Comparison of ENCODE assay signal across 8 mouse cellular contexts in the genomic region with DNA sequence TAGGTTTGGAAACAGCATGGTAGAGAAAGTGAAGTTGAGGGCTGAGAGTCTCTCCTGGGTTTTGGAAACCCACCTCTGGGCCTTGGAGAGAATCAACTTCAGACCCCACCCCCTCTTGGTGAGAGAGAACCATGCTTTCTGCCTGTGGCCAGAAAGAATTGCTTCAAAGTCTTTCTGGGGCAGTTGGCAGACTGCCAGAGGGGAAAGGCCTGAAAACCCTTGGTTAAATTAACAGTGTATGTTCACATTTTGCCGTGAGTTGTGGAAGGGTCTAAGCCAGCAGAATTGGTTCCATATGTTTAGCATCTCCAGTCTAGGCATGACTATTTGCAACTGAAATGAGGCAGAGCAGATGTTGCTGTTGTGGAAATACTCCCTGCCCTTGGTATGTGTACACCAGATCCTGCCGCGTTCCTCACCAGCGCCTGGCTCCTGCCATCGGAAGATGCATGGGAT. TPM values are rescaled to one million over a fixed set of nuclear protein-coding genes. Genes with fewer than 3 reads are reported as not detected.
DNase-seq lines count a peak whose midpoint lies in the region; ATAC-seq and TF ChIP-seq lines count a peak whose summit lies in the region.

No protein-coding gene starts in this region.

- H3K36me3 ChIP-seq in embryonic facial prominence, embryonic 14.5 days (ENCODE audit: control insufficient read depth, insufficient read depth, low read length), result no peaks in the 10 kb centered on the region
- no peaks in the 10 kb centered on the region for H3K36me3 ChIP-seq in liver, embryonic 16.5 days (ENCODE audit: control insufficient read depth, insufficient read depth)
- no peaks in the 10 kb centered on the region for H3K36me3 ChIP-seq in stomach, postnatal 0 days (ENCODE audit: control insufficient read depth, insufficient read depth, low read length)

- peak; percentile 42 for DNase-seq in left cerebral cortex, postnatal 4 days
- no peak for DNase-seq in left cerebral cortex, adult 18-20 months (ENCODE audit: low spot score in 2 of 2)
- peak; percentile 98 for DNase-seq in embryonic facial prominence, embryonic 14.5 days (ENCODE audit: low spot score)
- peak; percentile 67 for DNase-seq in kidney, adult 11 months
- DNase-seq in stomach, postnatal 0 days (ENCODE audit: low spot score), result peak; percentile 25
- no peak for DNase-seq in cerebellum, adult 9-10 months

- 19% methylated on average over 5 of the region's 5 CpGs for WGBS in embryonic facial prominence, embryonic 14.5 days
- WGBS in liver, embryonic 16.5 days (ENCODE audit: insufficient replicate concordance), result 62% methylated on average over 5 of the region's 5 CpGs
- WGBS in stomach, postnatal 0 days, result 43% methylated on average over 5 of the region's 5 CpGs

- no peak for TF ChIP-seq CTCF in stomach, postnatal 0 days (IDR thresholded peaks at IDR 0.05; ENCODE audit: low read depth)

- H3K9me3 ChIP-seq in embryonic facial prominence, embryonic 14.5 days (ENCODE audit: control insufficient read depth, low read length), result no peaks in the 10 kb centered on the region
- no peaks in the 10 kb centered on the region for H3K9me3 ChIP-seq in liver, embryonic 16.5 days (replicated peaks; ENCODE audit: control insufficient read depth, low read length)
- no peaks in the 10 kb centered on the region for H3K9me3 ChIP-seq in stomach, postnatal 0 days (ENCODE audit: control insufficient read depth, low read length)

- intact Hi-C loops in left cerebral cortex, postnatal 4 days (cut with DNase I), result no loop called here

- H3K4me1 ChIP-seq in embryonic facial prominence, embryonic 14.5 days (ENCODE audit: control insufficient read depth, insufficient read depth, low read length), result peaks cover 56% of the 10 kb centered on the region
- H3K4me1 ChIP-seq in liver, embryonic 16.5 days (ENCODE audit: control insufficient read depth, low read depth, low read length), result peaks cover 9% of the 10 kb centered on the region
- H3K4me1 ChIP-seq in stomach, postnatal 0 days (replicated peaks; ENCODE audit: control insufficient read depth, insufficient read depth), result 0 out of 2 replicates have a peak, but pooled peaks cover 2% of the 10 kb centered on the region

- H3K4me2 ChIP-seq in embryonic facial prominence, embryonic 14.5 days (ENCODE audit: low read depth, low read length), result peak overlapping the region; percentile 29; the same call in 1 of the 2 replicates
- no peak overlapping the region for H3K4me2 ChIP-seq in liver, embryonic 16.5 days (ENCODE audit: low read depth, low read length)
- H3K4me2 ChIP-seq in stomach, postnatal 0 days (replicated peaks; ENCODE audit: low read depth), result no peak overlapping the region

- ATAC-seq in embryonic facial prominence, embryonic 14.5 days (ENCODE audit: low read depth), result peak; percentile 94
- ATAC-seq in liver, embryonic 16.5 days (ENCODE audit: low read depth), result 0 out of 2 replicates have a peak, but pooled peaks have one; percentile 27
- ATAC-seq in stomach, postnatal 0 days (ENCODE audit: low FRiP score, low TSS enrichment), result peak; percentile 67; the same call in 1 of the 2 replicates
- no peak for ATAC-seq in granulocyte monocyte progenitor cell, adult 5-6 weeks (replicated peaks; ENCODE audit: poor library complexity, severe bottlenecking)

- H3K9ac ChIP-seq in embryonic facial prominence, embryonic 14.5 days (ENCODE audit: low read depth, low read length), result no peak overlapping the region
- H3K9ac ChIP-seq in liver, embryonic 16.5 days (ENCODE audit: low read depth, low read length), result no peak overlapping the region
- H3K9ac ChIP-seq in stomach, postnatal 0 days (ENCODE audit: low read length), result no peak overlapping the region

- no peak overlapping the region for H3K4me3 ChIP-seq in embryonic facial prominence, embryonic 14.5 days (ENCODE audit: low read depth, low read length)
- no peak overlapping the region for H3K4me3 ChIP-seq in liver, embryonic 16.5 days (ENCODE audit: low read depth, low read length)
- no peak overlapping the region for H3K4me3 ChIP-seq in stomach, postnatal 0 days (ENCODE audit: low read depth, low read length)

- no peak for TF ChIP-seq EP300 in stomach, postnatal 0 days (optimal IDR thresholded peaks at IDR 0.05)

- H3K27ac ChIP-seq in embryonic facial prominence, embryonic 14.5 days (replicated peaks; ENCODE audit: low read depth, low read length), result peak overlapping the region; percentile 90
- peak overlapping the region; percentile 61 for H3K27ac ChIP-seq in liver, embryonic 16.5 days (ENCODE audit: low read length)
- H3K27ac ChIP-seq in stomach, postnatal 0 days (replicated peaks), result peak overlapping the region; percentile 31

- no peaks in the 10 kb centered on the region for H3K27me3 ChIP-seq in embryonic facial prominence, embryonic 14.5 days (replicated peaks; ENCODE audit: control insufficient read depth, insufficient read depth, low read length)
- H3K27me3 ChIP-seq in liver, embryonic 16.5 days (ENCODE audit: control insufficient read depth, insufficient read depth, low read depth, low read length), result no peaks in the 10 kb centered on the region
- no peaks in the 10 kb centered on the region for H3K27me3 ChIP-seq in stomach, postnatal 0 days (ENCODE audit: control insufficient read depth, insufficient read depth, low read length)

RNA-seq across cellular contexts. Expression of gene Mertk, which starts 14.8 kb away (rescaled TPM):
- total RNA-seq in left cerebral cortex, postnatal 4 days (2021), result 1 to 10 TPM; 3.8 to 4.0 TPM
- 10 to 100 TPM; 23.2 to 26.4 TPM for total RNA-seq in left cerebral cortex, adult 18-20 months (2021)
- 9.6 and 9.8 TPM in 2 replicates for polyA plus RNA-seq in embryonic facial prominence, embryonic 14.5 days (2014; fragmentation: Nextera tagmentation; extraction: Ambion mirVana)
- polyA plus RNA-seq in liver, embryonic 16.5 days (2015; fragmentation: Nextera tagmentation; extraction: Ambion mirVana), result 6.4 and 7.4 TPM in 2 replicates
- 1.4 and 1.6 TPM in 2 replicates for polyA plus RNA-seq in stomach, postnatal 0 days (2015; fragmentation: Nextera tagmentation; extraction: Ambion mirVana)
- total RNA-seq in granulocyte monocyte progenitor cell, adult 5-6 weeks (2014; fragmentation: Nextera tagmentation), result not detected in 2 replicates
- not detected in 2 replicates for total RNA-seq in granulocyte monocyte progenitor cell, adult 5-6 weeks (2017)

RNA-seq across cellular contexts. Expression of gene Anapc1, which starts 26.4 kb away (rescaled TPM):
- 100 to 1,000 TPM in 1 of 2 experiments, 10 to 100 TPM in 1; 94.2 to 102 TPM for total RNA-seq in left cerebral cortex, postnatal 4 days (2021)
- 10 to 100 TPM; 54.6 to 57.0 TPM for total RNA-seq in left cerebral cortex, adult 18-20 months (2021)
- 57.4 and 60.0 TPM in 2 replicates for polyA plus RNA-seq in embryonic facial prominence, embryonic 14.5 days (2014; fragmentation: Nextera tagmentation; extraction: Ambion mirVana)
- 24.2 and 24.9 TPM in 2 replicates for polyA plus RNA-seq in liver, embryonic 16.5 days (2015; fragmentation: Nextera tagmentation; extraction: Ambion mirVana)
- polyA plus RNA-seq in stomach, postnatal 0 days (2015; fragmentation: Nextera tagmentation; extraction: Ambion mirVana), result 12.0 and 13.3 TPM in 2 replicates
- total RNA-seq in granulocyte monocyte progenitor cell, adult 5-6 weeks (2014; fragmentation: Nextera tagmentation), result 101 and 130 TPM in 2 replicates
- 111 and 148 TPM in 2 replicates for total RNA-seq in granulocyte monocyte progenitor cell, adult 5-6 weeks (2017)

Comparison
In these comparisons a context has a peak if more than half of its experiments do, and no peak if none do; other contexts are left out.
1. DNase-seq: peak in left cerebral cortex, postnatal 4 days (single experiment), embryonic facial prominence, embryonic 14.5 days (single experiment), kidney, adult 11 months (single experiment) and stomach, postnatal 0 days (single experiment); none in left cerebral cortex, adult 18-20 months (0 of 2) and cerebellum, adult 9-10 months (single experiment).
2. RNA of gene Mertk, which starts 14.8 kb away (total RNA-seq): 23.2 to 26.4 TPM in left cerebral cortex, adult 18-20 months; 3.8 to 4.0 TPM in left cerebral cortex, postnatal 4 days and not detected in granulocyte monocyte progenitor cell, adult 5-6 weeks; every median in the first group is over 4 times any median in the second.
3. H3K27ac ChIP-seq: peak in every context shown above with its lines; median percentile 90 in embryonic facial prominence, embryonic 14.5 days; 61 in liver, embryonic 16.5 days; 31 in stomach, postnatal 0 days.